Mouse (Mus musculus) MEL (cell line): Measurements from ENCODE around the gene Ano2. TPM values are rescaled to one million over a fixed set of nuclear protein-coding genes. Genes with fewer than 3 reads are reported as not detected.

Source experiments
- DNase-seq: peaks from one replicate; pipeline ENCODE4 v3.0.0; 2011; ENCODE audit warnings: low read depth, low spot score
- H3K27ac ChIP-seq: 2 replicates; pipeline ENCODE4 v1.5.1; 2012; ENCODE audit warnings: low read depth, mild to moderate bottlenecking, control low read depth, low read length, moderate library complexity; ENCODE audit not compliant: control insufficient read depth
- H3K27me3 ChIP-seq, 2 experiments: fragments of 150-350 bp in 1 of 2; sonication (generic) in 1 of 2; 2 replicates each; pipeline ENCODE4 v1.6.1; 2012; ENCODE audit warnings: low read length in 2 of 2, mild to moderate bottlenecking in 2 of 2, improper control_type of control experiment in 1 of 2, moderate library complexity in 1 of 2; ENCODE audit not compliant: insufficient read depth in 2 of 2, control insufficient read depth in 1 of 2
- H3K36me3 ChIP-seq, 2 experiments: 2 replicates each; pipeline ENCODE4 v1.6.1; 2012 to 2014; ENCODE audit warnings: low read length in 2 of 2, improper control_type of control experiment in 1 of 2, inconsistent platforms in 1 of 2, mild to moderate bottlenecking in 1 of 2; ENCODE audit not compliant: insufficient read depth in 2 of 2, control insufficient read depth in 1 of 2
- H3K4me1 ChIP-seq, 2 experiments: fragments of 150-350 bp in 1 of 2; sonication (generic) in 1 of 2; 2 replicates each; pipeline ENCODE4 v1.6.1; 2012; ENCODE audit warnings: low read length in 2 of 2, improper control_type of control experiment in 1 of 2, mild to moderate bottlenecking in 1 of 2; ENCODE audit not compliant: insufficient read depth in 2 of 2, control insufficient read depth in 1 of 2
- H3K4me3 ChIP-seq, 2 experiments: fragments of 150-350 bp in 1 of 2; sonication (generic) in 1 of 2; 2 replicates each; pipeline ENCODE4 v1.5.1; 2012; ENCODE audit warnings: low read depth in 2 of 2, low read length in 2 of 2, mild to moderate bottlenecking in 2 of 2, moderate library complexity in 2 of 2, control low read depth in 1 of 2, improper control_type of control experiment in 1 of 2; ENCODE audit not compliant: control insufficient read depth in 1 of 2, insufficient read depth in 1 of 2
- H3K79me2 ChIP-seq: 2 replicates; pipeline ENCODE4 v1.6.1; 2012; ENCODE audit warnings: mild to moderate bottlenecking, low read length, moderate library complexity; ENCODE audit not compliant: control insufficient read depth, poor library complexity, insufficient read depth
- H3K9ac ChIP-seq: 2 replicates; pipeline ENCODE4 v1.6.1; 2012; ENCODE audit warnings: low read depth, mild to moderate bottlenecking, control low read depth, low read length, moderate library complexity; ENCODE audit not compliant: control insufficient read depth, poor library complexity, severe bottlenecking
- H3K9me3 ChIP-seq: fragments of 150-350 bp; sonication (generic); replicated peaks from 2 replicates; pipeline ENCODE4 v1.6.1; 2012; ENCODE audit warnings: mild to moderate bottlenecking, low read length, improper control_type of control experiment, moderate library complexity; ENCODE audit not compliant: insufficient read depth
- CHD2 ChIP-seq: IDR thresholded peaks from 2 replicates; pipeline ENCODE4 v1.6.1; 2011; ENCODE audit warnings: low read length, improper control_type of control experiment
- CTCF ChIP-seq, 3 experiments: IDR thresholded peaks in 2 of 3; conservative IDR thresholded peaks in 1 of 3; 2 replicates each; pipeline ENCODE4 v1.5.1; 2011 to 2012; ENCODE audit warnings: low read length in 3 of 3, low read depth in 2 of 3, mild to moderate bottlenecking in 2 of 3, improper control_type of control experiment in 1 of 3, inconsistent platforms in 1 of 3, mixed read lengths in 1 of 3, moderate library complexity in 1 of 3; ENCODE audit not compliant: control insufficient read depth in 1 of 3, insufficient read depth in 1 of 3, poor library complexity in 1 of 3, severe bottlenecking in 1 of 3
- ELF1 ChIP-seq: IDR thresholded peaks from 2 replicates; pipeline ENCODE4 v1.6.1; 2014; ENCODE audit warnings: low read depth, mild to moderate bottlenecking, inconsistent platforms, low read length, improper control_type of control experiment, moderate library complexity
- EP300 ChIP-seq, 2 experiments: IDR thresholded peaks; 2 replicates each; pipeline ENCODE4 v1.6.1; 2011; ENCODE audit warnings: improper control_type of control experiment in 2 of 2, low read length in 2 of 2, low read depth in 1 of 2, mild to moderate bottlenecking in 1 of 2
- GABPA ChIP-seq: IDR thresholded peaks from 2 replicates; pipeline ENCODE4 v1.6.1; 2012; ENCODE audit warnings: low read depth, mild to moderate bottlenecking, inconsistent platforms, low read length, improper control_type of control experiment, moderate library complexity
- GATA1 ChIP-seq: IDR thresholded peaks from 2 replicates; pipeline ENCODE4 v1.6.1; 2011; ENCODE audit warnings: low read depth, low read length, improper control_type of control experiment
- HCFC1 ChIP-seq: IDR thresholded peaks from 2 replicates; pipeline ENCODE4 v1.6.1; 2012; ENCODE audit warnings: low read depth, mild to moderate bottlenecking, inconsistent platforms, low read length, improper control_type of control experiment, moderate library complexity
- JUND ChIP-seq: IDR thresholded peaks from 2 replicates; pipeline ENCODE4 v1.6.1; 2011; ENCODE audit warnings: low read depth, mild to moderate bottlenecking, improper control_type of control experiment, low read length
- KAT2A ChIP-seq: conservative IDR thresholded peaks from 2 replicates; pipeline ENCODE4 v1.6.1; 2012; ENCODE audit warnings: low read depth, low read length, improper control_type of control experiment, inconsistent platforms
- MAFK ChIP-seq: IDR thresholded peaks from 2 replicates; pipeline ENCODE4 v1.6.1; 2011; ENCODE audit warnings: low read depth, mild to moderate bottlenecking, low read length, improper control_type of control experiment, borderline replicate concordance
- MAX ChIP-seq: IDR thresholded peaks from 2 replicates; pipeline ENCODE4 v1.6.1; 2011; ENCODE audit warnings: low read length, improper control_type of control experiment
- MYB ChIP-seq: IDR thresholded peaks from 2 replicates; pipeline ENCODE4 v1.6.1; 2011; ENCODE audit warnings: mild to moderate bottlenecking, low read depth, low read length, improper control_type of control experiment
- MYC ChIP-seq: IDR thresholded peaks from 2 replicates; pipeline ENCODE4 v1.6.1; 2011; ENCODE audit warnings: low read depth, mild to moderate bottlenecking, low read length, improper control_type of control experiment, moderate library complexity
- NELFE ChIP-seq: IDR thresholded peaks from 2 replicates; pipeline ENCODE4 v1.6.1; 2011; ENCODE audit warnings: low read depth, low read length, improper control_type of control experiment
- NRF1 ChIP-seq: IDR thresholded peaks from 2 replicates; pipeline ENCODE4 v1.6.1; 2014; ENCODE audit warnings: low read depth, mild to moderate bottlenecking, inconsistent platforms, low read length, improper control_type of control experiment, moderate library complexity; ENCODE audit not compliant: poor library complexity, insufficient read depth, severe bottlenecking
- POLR2A ChIP-seq, 2 experiments: IDR thresholded peaks; 2 replicates each; pipeline ENCODE4 v1.6.1; 2011 to 2012; ENCODE audit warnings: low read length in 2 of 2, mild to moderate bottlenecking in 2 of 2, control low read depth in 1 of 2, improper control_type of control experiment in 1 of 2, low read depth in 1 of 2, moderate library complexity in 1 of 2; ENCODE audit not compliant: control insufficient read depth in 1 of 2, insufficient read depth in 1 of 2, poor library complexity in 1 of 2
- POLR2AphosphoS2 ChIP-seq: IDR thresholded peaks from 2 replicates; pipeline ENCODE4 v1.6.1; 2011; ENCODE audit warnings: low read length, improper control_type of control experiment
- POLR2AphosphoS5 ChIP-seq: IDR thresholded peaks from 2 replicates; pipeline ENCODE4 v1.6.1; 2012; ENCODE audit warnings: low read depth, borderline replicate concordance, mild to moderate bottlenecking, inconsistent platforms, low read length, moderate library complexity, mixed read lengths
- RCOR1 ChIP-seq: IDR thresholded peaks from 2 replicates; pipeline ENCODE4 v1.6.1; 2012; ENCODE audit warnings: low read depth, mild to moderate bottlenecking, inconsistent platforms, low read length, improper control_type of control experiment
- SIN3A ChIP-seq: IDR thresholded peaks from 2 replicates; pipeline ENCODE4 v1.6.1; 2012; ENCODE audit warnings: low read length, improper control_type of control experiment, inconsistent platforms
- TBP ChIP-seq: IDR thresholded peaks from 2 replicates; pipeline ENCODE4 v1.8.0; 2011; ENCODE audit warnings: low read depth, low read length, improper control_type of control experiment
- USF1 ChIP-seq: IDR thresholded peaks from 2 replicates; pipeline ENCODE4 v1.6.1; 2014; ENCODE audit warnings: low read depth, mild to moderate bottlenecking, inconsistent platforms, low read length, improper control_type of control experiment, moderate library complexity
- polyA plus RNA-seq, 2 experiments: library from polyadenylated mRNA; stranded (reverse) in 1 of 2; unstranded in 1 of 2; fragments of >175 nt in 1 of 2; fragments of >200 nt in 1 of 2; gene quantifications; 2 replicates each; pipeline versions ENCODE4 v1.2.1 to v1.2.4; 2012; ENCODE audit warnings: low replicate concordance in 2 of 2, low read depth in 1 of 2; ENCODE audit not compliant: insufficient read length in 2 of 2, insufficient read depth in 1 of 2, missing spikeins in 1 of 2
- total RNA-seq: library from RNA; depleted of rRNA; stranded (reverse); fragments of 300-350 nt; gene quantifications from 2 replicates; pipeline ENCODE4 v1.2.3, GENCODE M21; 2012

Ano2 gene
- total and polyA plus RNA-seq, 3 experiments: not detected

DNA sequence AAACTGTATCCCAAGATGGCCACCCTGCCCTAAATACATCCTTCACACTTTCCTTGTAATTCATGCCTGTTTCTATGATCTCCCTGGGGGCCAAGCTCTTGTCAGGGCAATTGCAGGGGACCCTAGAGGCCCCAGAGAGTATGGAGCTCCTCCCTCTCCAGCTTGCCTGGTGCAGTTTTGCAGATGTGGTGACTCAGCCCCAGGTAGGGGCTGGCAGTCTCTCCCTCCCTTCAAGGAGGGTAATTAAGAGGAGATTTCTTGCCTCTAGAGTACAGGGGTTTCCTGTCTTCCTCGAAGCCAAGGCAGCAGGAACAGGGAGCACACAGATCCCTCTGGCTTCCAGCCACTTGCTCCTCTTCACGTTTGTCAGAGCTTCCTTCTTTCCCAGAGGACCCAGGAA lies 121.2 kb downstream of the Ano2 start:
- Histone ChIP-seq H3K27ac (no peak overlapping the region), H3K27me3 (no peaks in the 10 kb centered on the region), H3K79me2 (no peaks in the 10 kb centered on the region), H3K9ac (no peak overlapping the region)
- TF ChIP-seq EP300 (IDR thresholded peaks at IDR 0.05; ENCODE audit: low read depth in 1 of 2, low read length in 2 of 2): no peak
- TF ChIP-seq ELF1: no peak
- no peak for TF ChIP-seq GATA1
- TF ChIP-seq JUND: no peak
- no peak for TF ChIP-seq MYC
- no peak for TF ChIP-seq MAX
- TF ChIP-seq RCOR1: no peak
- no peak for TF ChIP-seq USF1
- no peak for TF ChIP-seq MAFK
- no peak for TF ChIP-seq GABPA
- TF ChIP-seq MYB: no peak
- no peak for TF ChIP-seq POLR2AphosphoS2
- no peak for TF ChIP-seq HCFC1
- no peak for TF ChIP-seq NRF1
- TF ChIP-seq, all 39 proteins: peak for 0
- Histone ChIP-seq H3K9me3 (no peaks in the 10 kb centered on the region), H3K36me3 (no peaks in the 10 kb centered on the region), H3K4me3 (no peak overlapping the region), H3K4me1 (no peaks in the 10 kb centered on the region)
- no peak for DNase-seq

DNA sequence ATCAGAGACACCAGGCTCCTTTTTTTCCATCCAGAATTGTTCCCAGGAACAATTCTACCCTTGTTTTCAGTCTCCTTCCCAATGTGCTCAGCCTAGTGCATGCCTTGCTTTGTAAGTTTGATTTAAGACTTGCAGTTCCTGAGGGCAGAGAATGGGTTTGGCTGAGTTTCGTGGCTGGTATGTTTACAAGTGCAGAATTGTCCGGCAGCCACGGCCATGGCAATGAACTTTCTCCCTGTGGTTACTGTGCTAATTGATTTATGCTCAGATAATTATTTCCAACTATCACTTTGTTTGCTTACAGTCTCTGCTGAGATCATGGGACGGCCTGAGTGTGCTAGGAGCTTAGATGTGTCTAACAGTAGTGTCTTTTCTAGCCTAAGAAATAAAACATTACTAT lies 147.9 kb downstream of the Ano2 start:
- Histone ChIP-seq H3K27me3 (no peaks in the 10 kb centered on the region), H3K4me1 (no peaks in the 10 kb centered on the region), H3K4me3 (no peak overlapping the region), H3K27ac (no peak overlapping the region), H3K79me2 (no peaks in the 10 kb centered on the region), H3K9ac (no peak overlapping the region), H3K9me3 (no peaks in the 10 kb centered on the region), H3K36me3 (no peaks in the 10 kb centered on the region)
- DNase-seq: no peak
- TF ChIP-seq MYB: no peak
- no peak for TF ChIP-seq CTCF (IDR thresholded peaks at IDR 0.05 in 2 of 3, conservative IDR thresholded peaks at IDR 0.05 in 1 of 3; ENCODE audit: control insufficient read depth in 1 of 3, insufficient read depth in 1 of 3, low read depth in 2 of 3, low read length in 3 of 3, poor library complexity in 1 of 3, severe bottlenecking in 1 of 3)
- TF ChIP-seq KAT2A: no peak
- no peak for TF ChIP-seq MYC
- no peak for TF ChIP-seq JUND
- TF ChIP-seq POLR2AphosphoS5: no peak
- TF ChIP-seq POLR2A (IDR thresholded peaks at IDR 0.05; ENCODE audit: control insufficient read depth in 1 of 2, insufficient read depth in 1 of 2, low read depth in 1 of 2, low read length in 2 of 2, poor library complexity in 1 of 2): no peak
- no peak for TF ChIP-seq NELFE
- TF ChIP-seq USF1: no peak
- no peak for TF ChIP-seq CHD2
- no peak for TF ChIP-seq MAFK
- no peak for TF ChIP-seq SIN3A
- TF ChIP-seq RCOR1: no peak
- no peak for TF ChIP-seq TBP
